Mouse (Mus musculus) E14TG2a.4 (cell line): ENCODE data around the gene Kndc1.

ENCODE experiments used
- CTCF ChIP-seq: conservative IDR thresholded peaks from 2 replicates; pipeline ENCODE4 v1.5.1; 2014; ENCODE audit warnings: low read length
- POU5F1 ChIP-seq: IDR thresholded peaks from 2 replicates; pipeline ENCODE4 v1.6.1; 2014; ENCODE audit warnings: low read length, borderline replicate concordance

- no peak for TF ChIP-seq CTCF
- no peak for TF ChIP-seq POU5F1
Measured at GRCm38 (mm10) chr7:139863076-139863475, 31.4 kb upstream of the Kndc1 start.
